Mouse (Mus musculus) erythroblast, adult 5-6 weeks (primary cell): ENCODE results near the gene Gm42688. TPM values are rescaled to one million over a fixed set of nuclear protein-coding genes. Genes with fewer than 3 reads are reported as not detected.

Experiments
- ATAC-seq: replicated peaks from 2 replicates; pipeline ENCODE4 v1.8.0; 2016; ENCODE audit warnings: moderate number of reproducible peaks, mild to moderate bottlenecking, moderate TSS enrichment, inconsistent platforms; ENCODE audit not compliant: poor library complexity, low FRiP score, severe bottlenecking
- total RNA-seq, 2 experiments: library from RNA; stranded (forward) in 1 of 2; stranded (reverse) in 1 of 2; fragments of 150-400 nt in 1 of 2; fragments of 200-764, 138-1000 nt in 1 of 2; gene quantifications; 2 replicates each; pipeline versions ENCODE4 v1.2.3 to v1.2.4; 2015 to 2017; ENCODE audit warnings: low replicate concordance in 2 of 2

Gene Gm42688
- total RNA-seq (2015; ENCODE audit: low replicate concordance) (0.19 TPM in 1 of 2 replicates, not detected in the other), total RNA-seq (2017; ENCODE audit: low replicate concordance) (0.94 TPM in 1 of 2 replicates, not detected in the other)

DNA sequence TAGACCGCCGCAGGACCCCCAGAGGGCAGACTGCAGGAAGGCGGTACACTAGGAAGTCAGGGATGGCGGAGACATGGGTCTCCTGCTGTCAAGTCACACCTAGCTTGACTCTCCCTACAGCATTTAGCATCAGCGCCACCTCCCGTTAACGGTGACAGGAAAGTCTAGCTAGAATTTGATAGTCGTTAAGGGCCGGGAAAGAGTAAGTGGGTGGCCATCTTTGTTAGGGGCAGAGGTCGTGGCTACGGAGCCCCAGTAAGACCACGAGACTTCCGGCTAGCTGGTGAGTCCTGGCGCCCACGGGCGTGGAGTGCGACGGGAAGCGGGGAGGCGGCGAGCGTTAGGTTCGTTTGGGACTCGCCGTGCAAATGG is at the start of gene Gm42688, which contains the start of gene Ccdc142:
Gene Gm42688, plus strand, starts transcription at position 302 of the 372 bp plus-strand sequence.
Gene Ccdc142, plus strand, starts transcription at position 286 of the 372 bp plus-strand sequence.
- ATAC-seq = peak; percentile 90

DNA sequence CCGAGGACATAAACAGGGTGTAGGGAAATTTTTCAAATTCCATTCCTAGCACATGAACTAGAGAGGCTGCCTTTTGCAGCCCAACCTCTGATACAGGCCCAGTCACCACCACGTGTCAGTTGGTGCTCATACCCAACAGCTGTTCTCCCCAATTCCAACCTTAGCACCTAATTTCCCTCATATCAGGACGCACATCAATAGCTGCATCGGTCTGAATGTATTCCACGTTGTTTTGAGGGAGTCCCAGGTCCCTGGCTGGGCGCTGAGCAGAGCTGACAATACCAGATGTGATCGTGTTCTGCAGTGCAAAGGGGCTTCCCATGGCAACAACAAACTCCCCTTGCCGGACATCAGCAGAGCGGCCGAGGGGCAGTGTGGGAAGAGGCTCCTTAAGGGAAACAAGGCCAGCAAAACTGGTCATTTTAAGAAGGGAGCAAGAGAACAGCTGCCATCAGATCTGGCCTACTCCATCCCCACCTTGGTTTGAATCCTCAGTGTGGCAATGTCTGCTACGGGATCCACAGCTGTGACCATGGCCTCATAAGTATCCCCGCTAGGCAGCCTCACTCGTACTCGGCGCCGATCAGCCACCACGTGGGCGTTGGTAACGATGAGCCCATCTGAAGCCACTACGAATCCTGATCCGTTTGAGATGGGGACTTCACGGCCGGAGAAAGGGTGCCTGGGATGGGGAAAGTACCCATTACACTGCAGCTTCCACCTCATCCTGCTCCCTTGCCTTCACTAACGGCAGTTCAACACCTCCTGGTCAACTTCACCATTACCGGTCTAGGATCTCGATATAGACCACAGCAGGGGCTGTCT is 48.1 kb upstream of the Gm42688 start:
- peak; percentile 46 for ATAC-seq

DNA sequence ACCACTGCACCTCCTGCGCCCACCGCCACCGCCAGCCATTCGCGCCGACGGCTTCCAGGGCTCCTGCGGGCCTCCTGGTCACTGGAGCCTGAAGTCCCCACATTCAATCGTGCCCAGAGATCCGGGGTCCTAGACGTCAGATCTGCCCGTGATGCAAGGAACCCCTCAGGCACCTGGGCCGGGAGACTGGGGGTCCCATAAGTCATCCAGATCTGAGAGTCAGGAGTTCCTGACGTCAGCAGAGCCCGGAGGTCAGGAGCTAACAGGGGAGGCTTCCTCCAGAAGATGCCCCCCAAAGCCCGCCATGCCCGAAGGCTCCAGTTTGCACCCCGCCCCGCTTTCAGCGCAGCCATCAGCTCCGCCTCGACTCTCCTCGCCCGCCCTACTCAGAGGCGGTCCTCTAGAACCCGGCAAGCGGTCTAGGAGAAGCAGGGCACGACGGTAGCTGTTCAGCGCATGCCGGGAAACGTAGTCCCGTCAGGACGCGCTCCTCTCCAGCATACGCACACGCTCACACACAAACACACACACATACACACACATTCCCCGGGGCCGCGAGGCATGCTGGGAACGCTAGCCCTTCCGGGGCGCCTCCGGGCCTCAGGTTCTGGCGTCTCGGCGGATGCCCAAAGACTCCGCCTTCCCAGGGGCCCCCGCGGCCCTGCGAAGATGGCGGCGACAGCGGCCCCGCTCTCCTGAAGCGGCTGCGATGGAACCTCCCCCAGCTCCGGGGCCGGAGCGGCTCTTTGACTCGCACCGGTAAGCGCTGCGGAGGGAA is 47.2 kb upstream of the Gm42688 start, which contains the start of gene Aup1:
Gene Aup1, plus strand, starts transcription at position 448 of the 778 bp plus-strand sequence.
- ATAC-seq = peak; percentile 84

DNA sequence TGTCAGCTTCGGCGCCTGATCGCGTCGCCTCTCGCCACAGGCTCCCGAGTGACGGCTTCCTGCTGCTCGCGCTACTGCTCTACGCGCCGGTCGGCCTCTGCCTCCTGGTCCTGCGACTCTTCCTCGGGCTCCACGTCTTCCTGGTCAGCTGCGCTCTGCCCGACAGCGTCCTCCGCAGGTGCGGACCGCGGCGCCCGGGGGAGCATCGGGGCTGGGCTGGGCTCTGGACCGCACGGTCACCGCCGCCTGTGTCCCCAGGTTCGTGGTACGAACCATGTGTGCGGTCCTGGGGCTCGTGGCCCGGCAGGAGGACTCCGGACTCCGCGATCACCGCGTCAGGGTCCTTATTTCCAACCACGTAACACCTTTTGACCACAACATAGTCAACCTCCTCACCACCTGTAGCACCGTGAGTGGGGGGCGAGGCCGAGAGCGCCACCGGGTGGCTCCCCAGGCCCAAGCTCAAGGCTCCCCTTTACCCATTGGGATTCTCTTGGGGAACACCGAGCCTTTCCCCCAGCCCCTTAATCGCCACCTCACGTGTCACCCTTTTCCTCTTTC is 46.5 kb upstream of the Gm42688 start, which contains the start of gene Htra2:
Gene Htra2, minus strand, starts transcription at position 403 of the 561 bp plus-strand sequence.
- peak; percentile 23 for ATAC-seq

DNA sequence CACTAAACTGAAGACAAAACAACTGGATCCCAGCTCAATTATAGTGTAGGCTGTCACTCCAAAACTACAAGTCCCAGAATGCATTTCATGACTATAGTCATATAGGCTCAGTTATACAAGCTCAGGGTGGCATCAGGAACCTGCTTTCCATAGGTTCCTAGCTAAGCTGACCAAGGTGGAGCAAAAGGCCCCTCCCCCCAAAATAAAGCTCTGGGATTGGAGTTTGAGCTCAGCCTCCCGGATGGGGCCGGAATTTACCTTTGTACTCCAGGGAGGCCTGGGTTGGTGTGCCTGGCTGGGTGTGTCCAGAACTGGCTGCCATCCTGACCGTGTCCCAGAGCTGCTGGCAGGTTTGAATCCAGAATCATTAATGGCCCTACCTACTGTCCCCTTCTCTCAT is 43.6 kb upstream of the Gm42688 start, which contains the start of gene Dqx1:
Gene Dqx1, plus strand, starts transcription at position 55 of the 400 bp plus-strand sequence.
- ATAC-seq = no peak

DNA sequence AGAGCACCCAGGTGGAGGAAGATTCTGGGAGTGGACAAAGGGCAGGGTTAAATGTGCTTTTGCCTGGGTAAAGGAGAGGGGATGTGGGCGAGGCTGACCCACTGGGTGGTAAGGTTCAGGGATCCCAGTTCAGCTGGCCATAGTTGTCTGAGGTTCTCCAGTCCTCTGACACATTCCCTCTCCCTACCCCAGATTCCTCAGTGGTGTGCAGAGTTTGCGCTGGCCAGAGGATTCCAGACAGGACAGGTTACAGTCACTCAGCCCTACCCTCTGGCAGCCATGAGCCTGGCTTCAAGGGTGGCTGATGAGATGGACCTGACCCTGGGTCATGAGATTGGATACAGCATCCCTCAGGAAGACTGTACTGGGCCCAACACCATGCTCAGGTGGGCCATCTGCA is 42.7 kb upstream of the Gm42688 start:
- ATAC-seq = no peak

DNA sequence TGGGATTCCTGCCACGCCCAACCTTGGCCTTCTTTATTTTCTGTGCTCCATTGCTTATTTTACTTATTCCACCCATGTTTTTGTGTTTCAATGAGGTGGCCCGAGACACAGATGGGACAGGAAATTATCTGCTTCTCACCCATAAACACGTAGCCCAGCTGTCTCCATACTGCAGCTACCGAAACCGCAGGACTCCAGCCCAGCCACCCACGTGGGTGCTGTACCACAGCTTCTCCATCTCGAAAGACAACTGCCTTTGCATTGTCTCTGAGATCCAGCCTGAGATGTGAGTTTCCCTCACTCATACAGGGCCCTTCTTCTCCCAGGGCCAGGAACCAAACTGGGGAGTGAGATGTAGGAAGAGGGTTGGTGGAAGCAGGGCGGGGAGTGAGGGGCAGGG is 35.4 kb upstream of the Gm42688 start:
- ATAC-seq = no peak

DNA sequence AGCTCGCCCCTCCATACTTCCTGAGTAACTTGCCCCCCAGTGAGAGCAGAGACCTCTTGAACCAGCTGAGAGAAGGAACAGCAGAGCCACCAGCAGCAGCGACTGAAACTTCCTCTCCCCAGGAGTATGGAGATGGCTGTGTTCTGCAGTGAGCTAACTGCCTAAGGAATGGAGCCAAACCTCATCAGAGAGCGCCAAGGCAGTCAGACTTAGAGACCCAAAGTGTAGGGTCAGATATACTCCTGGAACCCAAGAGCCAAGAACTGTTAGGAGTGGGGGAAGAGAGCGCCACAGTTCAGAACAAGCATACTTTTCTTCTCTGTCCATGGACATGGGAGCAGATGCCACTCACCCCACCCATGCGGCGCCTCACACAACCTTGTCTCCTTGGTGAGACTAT is 35.0 kb upstream of the Gm42688 start:
- no peak for ATAC-seq

DNA sequence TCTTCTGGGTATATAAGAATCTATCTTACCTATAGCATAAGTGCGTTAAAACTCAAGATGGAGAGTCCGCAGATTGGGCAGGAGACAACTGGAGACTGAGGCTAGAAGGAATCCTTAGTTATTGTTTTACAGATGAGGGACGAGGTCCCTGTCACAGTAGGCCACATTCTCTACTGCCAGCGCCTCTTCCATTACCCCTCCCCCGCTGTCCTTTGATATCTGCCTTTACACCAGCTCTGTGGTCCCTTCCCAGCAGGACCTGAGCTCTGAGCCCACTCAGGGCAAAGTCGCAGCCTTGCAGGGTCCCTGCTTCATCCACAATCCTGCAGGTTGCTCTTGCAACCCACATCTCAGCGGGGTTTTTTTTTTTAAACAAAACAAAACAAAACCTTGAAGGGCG is 33.2 kb upstream of the Gm42688 start:
- ATAC-seq = no peak

DNA sequence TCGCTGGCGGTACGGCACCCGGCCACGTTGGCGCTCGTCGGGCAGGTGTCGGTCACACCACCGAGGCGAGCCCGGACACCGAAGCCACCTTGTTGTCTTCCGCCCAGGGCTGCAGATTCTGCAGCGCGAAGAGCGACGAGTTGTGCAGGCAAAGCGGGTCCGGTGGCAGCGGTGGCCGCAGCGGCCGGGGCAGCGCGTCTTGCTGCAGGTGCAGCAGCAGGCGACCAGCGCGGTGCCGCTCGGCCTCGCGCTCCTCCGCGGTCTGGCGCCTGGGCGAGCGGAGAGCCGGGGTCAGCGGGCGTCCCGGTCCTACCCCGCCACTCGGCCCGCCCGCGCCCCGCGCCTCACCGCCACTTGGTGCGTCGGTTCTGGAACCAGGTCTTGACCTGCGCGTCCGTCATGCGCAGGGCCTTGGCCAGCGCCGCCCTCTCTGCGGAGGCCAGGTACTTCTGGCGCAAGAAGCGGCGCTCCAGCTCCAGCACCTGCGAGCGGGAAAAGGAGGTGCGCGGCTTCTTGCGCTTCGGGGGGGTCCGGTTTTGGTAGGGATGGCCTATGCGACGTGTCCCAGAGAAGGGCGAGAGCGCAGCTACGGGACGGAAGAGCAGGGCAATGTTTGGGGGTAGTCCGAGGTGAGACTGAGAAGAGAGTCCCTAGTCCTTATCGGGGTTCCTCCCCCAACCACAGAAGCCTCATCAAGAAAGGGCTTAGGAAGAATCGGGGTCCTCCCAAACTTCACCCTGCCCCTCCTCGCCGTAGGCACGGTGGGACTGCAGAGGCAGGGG is 32.5 kb upstream of the Gm42688 start:
- ATAC-seq = no peak

DNA sequence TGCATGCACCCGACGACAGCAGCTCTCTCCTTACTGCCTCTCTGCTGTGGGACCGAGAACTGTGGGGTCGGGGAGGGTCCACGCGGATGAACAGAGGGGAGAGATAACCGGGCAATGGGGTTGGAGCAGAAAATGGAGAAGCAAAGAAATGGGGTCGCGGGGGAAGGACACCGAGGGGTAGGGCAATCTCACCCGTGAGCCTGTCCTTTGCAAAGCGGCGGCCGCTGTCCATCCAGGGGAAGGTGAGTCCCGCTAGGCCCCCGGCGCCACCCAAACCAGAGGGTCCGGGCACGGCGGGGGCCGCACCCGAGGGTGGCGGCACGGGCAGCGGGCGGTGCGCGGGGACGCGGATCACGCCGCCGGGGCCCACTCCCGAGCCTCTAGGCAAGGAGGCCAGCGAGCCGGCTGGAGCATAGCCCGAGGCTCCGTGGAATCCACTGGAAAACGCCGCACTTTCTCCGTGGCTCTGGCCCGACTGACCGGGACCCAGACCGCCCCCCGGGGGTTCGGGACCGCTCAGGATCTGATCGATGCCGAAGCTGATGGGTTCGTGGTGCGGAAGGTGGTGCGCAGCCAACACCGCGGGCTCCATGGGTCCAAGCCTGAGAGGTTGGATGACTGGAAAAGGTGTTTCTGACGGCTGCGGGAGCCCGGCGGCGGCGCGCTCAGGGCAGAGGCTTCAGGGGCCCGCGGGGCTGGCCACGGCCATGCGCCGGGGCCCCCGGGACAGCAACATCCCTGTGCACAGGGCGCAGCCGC is 31.8 kb upstream of the Gm42688 start:
- ATAC-seq = no peak

DNA sequence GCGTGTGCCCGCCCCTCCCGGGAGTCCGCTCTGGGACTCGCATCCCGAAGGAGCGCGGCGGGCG is 31.3 kb upstream of the Gm42688 start, which contains the start of gene Tlx2:
Gene Tlx2, minus strand, starts transcription at position 47 of the 64 bp plus-strand sequence.
- no peak for ATAC-seq

DNA sequence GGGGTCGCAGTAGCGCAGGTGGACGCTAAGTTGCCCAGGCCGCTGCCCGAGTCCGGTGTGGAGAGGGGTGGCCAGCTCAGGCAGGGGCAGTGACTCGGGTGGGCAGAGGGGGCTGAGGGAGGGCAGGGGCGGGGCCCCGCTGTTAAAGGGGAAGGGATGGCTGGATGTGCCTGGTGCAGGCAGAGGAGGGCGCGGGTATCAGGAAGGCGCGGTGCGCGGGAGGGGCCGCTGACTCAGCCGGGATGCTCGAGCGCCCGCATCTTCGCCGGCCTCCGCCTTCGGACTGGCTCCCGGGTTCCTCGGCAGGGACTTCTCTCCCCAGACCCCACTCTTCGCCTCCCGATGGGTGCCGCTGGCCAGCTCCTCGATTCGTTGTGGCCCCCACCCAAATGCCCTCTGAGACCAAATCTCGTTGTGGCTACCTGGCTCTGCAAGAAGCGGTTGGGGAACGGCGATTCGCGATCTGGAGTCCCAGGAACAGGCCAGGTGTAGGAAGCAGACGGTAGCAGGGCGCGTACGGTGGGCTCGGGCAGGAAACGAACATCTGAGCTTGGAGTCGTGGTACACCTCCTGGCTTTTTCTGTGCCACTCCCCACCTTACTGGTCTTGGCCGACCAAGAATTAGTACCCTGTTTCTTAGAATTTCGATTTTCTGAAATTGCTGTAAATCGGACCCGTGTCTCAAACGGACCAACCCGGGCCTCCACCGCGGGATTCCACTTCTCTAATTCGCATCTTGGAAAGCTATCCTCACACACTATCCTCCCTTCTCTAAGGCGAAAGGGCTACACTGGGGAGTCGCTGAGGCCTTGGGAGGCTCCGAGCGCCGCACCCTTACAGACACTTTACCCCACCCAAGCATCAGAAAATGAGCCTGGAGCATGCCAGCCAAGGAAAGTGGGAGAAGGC is 30.9 kb upstream of the Gm42688 start:
- no peak for ATAC-seq

DNA sequence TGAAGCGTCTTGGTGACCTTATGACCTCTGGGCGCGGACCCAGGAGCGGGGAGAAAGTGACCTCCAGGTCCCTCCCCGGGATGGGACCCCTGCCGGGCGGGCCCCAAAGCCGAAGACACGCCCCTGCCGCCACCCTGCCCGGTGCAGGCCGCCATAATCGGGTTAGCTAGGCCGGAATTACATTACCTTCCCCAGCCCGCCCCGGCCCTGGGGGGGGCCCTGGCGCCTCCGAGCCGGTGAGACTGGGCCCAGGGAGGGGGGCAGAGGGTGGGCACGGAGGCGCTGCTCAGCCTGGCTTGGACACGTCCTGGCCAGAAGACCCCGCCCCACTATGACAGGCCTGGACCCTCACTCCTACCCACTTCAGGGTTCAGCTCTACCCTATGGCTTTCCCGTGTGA is 30.2 kb upstream of the Gm42688 start:
- no peak for ATAC-seq

DNA sequence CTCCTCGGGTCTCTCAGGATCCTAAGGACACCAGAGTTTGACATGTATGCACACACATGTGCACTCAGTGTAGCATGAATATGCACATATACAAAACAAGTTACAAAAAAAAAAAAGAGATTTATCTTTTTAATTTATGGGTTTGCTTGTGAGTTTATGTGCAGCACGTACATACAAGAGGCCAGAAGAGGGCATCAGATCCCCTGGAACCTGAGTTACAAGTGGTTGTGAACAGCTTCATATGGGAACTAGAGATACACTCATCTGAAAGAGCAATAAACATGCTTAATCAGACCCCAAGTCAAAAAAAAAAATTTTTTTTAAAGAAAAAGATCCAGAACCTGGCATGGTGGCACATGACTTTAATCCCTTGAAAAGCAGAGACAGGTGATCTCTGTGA is 26.4 kb upstream of the Gm42688 start:
- ATAC-seq = no peak

DNA sequence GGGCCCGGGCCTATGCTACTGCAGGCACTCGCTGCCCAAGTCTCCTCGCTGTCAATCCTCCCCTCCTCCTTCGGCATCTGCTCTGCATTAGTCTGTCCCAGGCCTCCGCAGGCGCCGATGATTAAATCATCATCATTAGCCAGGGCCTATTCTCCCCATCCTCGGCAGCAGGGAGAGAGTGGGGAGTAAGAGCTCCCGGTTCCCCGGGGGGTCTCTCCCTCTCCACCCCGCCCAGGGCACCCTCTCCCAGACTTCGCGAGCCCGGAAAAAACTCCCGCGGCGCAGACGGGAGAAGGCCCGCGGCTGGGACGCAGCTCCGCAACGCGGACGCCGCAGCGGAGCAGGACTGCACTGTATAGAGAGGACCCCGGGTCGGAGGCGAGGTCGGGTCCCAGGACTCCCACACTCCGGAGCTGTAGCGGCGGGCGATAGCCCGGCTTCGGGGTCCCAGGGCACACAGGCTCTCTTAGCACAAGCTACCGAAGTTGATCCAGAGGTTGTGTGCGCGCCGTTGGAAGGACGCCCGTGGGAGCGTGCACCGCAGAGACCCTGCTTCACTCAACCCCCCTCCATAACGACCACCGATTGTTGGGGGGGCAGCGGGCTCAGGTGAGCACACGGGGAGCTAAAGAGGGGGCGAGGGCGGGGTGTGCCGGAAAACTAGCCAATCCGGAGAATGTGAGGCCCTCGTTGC is 23.6 kb upstream of the Gm42688 start, which contains the start of gene Pcgf1:
Gene Pcgf1, plus strand, starts transcription at position 240 of the 694 bp plus-strand sequence.
- ATAC-seq = peak; percentile 44

DNA sequence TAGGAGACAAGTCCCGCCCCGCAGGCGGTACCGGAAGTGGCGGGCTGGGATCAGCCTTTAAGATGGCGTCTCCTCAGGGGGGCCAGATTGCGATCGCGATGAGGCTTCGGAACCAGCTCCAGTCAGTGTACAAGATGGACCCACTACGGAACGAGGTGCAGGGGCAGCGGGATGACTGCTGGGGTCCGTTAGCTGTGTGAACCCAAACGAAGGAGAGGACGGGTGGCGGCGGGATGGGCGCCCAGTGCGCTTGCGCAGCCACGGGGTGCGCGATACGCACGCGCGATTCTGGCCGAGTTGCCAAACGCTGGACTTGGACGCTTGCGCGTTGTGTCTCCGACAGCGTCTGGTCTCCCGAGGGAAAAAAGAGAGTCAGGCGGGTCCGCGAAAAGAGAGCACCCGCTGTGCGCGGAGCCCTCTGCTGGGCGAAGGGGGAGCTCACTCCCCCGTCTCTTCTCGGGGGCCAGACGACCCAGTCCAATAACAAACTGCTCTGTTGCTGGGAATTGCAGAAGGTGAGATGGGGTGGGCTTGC is 23.0 kb upstream of the Gm42688 start:
- ATAC-seq = peak; percentile 93
